Mouse (Mus musculus) kidney, embryonic 14.5 days (tissue): ENCODE measurements around the gene 4933430I17Rik. TPM values are rescaled to one million over a fixed set of nuclear protein-coding genes. Genes with fewer than 3 reads are reported as not detected.

Source experiments
- ATAC-seq: fragments of 200-750 bp; cut with Nextera tagmentation; 2 replicates; pipeline ENCODE4 v1.8.0; 2017; ENCODE audit warnings: moderate number of reproducible peaks, mild to moderate bottlenecking, moderate TSS enrichment, moderate library complexity; ENCODE audit not compliant: low FRiP score, low TSS enrichment
- H3K27ac ChIP-seq: fragments of 300-500 bp; sonication (generic); 2 replicates; pipeline ENCODE4 v1.5.1; 2014; ENCODE audit warnings: low read depth, mild to moderate bottlenecking, low read length, moderate library complexity, mixed read lengths
- H3K27me3 ChIP-seq: fragments of 300-500 bp; sonication (generic); 2 replicates; pipeline ENCODE4 v1.6.1; 2014; ENCODE audit warnings: mild to moderate bottlenecking, low read length; ENCODE audit not compliant: control insufficient read depth, insufficient read depth
- H3K36me3 ChIP-seq: fragments of 300-500 bp; sonication (generic); 2 replicates; pipeline ENCODE4 v1.6.1; 2014; ENCODE audit warnings: low read length, mixed read lengths; ENCODE audit not compliant: control insufficient read depth, insufficient read depth
- H3K4me1 ChIP-seq: fragments of 300-500 bp; sonication (generic); 2 replicates; pipeline ENCODE4 v1.6.1; 2014; ENCODE audit warnings: low read length, mixed read lengths; ENCODE audit not compliant: control insufficient read depth, insufficient read depth
- H3K4me2 ChIP-seq: fragments of 300-500 bp; sonication (generic); replicated peaks from 2 replicates; pipeline ENCODE4 v1.6.1; 2014; ENCODE audit warnings: low read depth, mild to moderate bottlenecking, low read length
- H3K4me3 ChIP-seq: fragments of 300-500 bp; sonication (generic); 2 replicates; pipeline ENCODE4 v1.5.1; 2014; ENCODE audit warnings: mild to moderate bottlenecking, low read length
- H3K9ac ChIP-seq: fragments of 300-500 bp; sonication (generic); 2 replicates; pipeline ENCODE4 v1.6.1; 2014; ENCODE audit warnings: low read depth, mild to moderate bottlenecking, low read length, moderate library complexity
- H3K9me3 ChIP-seq: fragments of 300-500 bp; sonication (generic); 2 replicates; pipeline ENCODE4 v1.6.1; 2016; ENCODE audit warnings: low read length; ENCODE audit not compliant: control insufficient read depth
- WGBS: fragments of 180-500 bp; shearing (Covaris S2); extraction: QIAGEN DNeasy Blood & Tissue Kit; methylation state at CpG from one replicate; pipeline ENCODE4 v1.1.7; 2014; 5-methylcytosine and 5-hydroxymethylcytosine counted together
- polyA plus RNA-seq: library from polyadenylated mRNA; unstranded; fragments of >200 nt; fragmentation: Nextera tagmentation; extraction: Ambion mirVana; gene quantifications from 2 replicates; pipeline ENCODE4 v1.2.1, GENCODE M21; 2014

Gene 4933430I17Rik
- polyA plus RNA-seq, 1 experiment from 2014 or later, result 1.0 TPM

DNA sequence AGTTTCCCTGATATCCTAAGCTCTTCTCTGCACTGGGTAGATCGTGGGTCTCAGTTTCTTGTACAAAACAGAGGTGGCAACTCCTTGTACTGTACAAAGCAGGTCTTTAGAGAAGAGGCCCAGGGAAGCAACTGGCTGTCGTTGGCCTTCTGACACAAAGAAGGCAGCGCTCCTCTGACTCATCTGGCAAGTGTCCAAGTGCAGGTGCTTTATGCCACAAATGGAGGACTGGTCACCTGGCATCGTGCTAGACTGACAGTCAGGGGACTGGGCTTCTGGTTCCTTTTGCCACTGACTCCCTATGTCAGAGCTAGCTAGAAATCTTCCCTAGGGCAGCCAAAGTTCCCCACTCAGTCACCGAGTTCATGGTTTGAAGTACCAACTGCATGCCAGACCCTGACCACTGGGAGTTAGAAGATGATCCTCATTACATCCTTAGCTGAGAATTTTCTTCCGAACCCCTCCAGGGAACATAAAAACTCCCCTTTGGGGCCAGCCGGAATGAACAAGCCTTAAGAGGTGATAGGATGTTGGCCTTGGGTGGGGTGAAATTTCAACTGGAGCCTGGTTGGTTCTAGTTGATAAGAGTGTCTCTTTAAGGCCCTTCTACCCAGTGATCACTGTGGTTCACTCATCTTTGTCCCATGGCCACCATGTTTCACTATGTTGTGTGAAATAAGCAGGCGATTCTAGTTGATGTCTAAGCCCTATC lies 39.6 kb upstream of the 4933430I17Rik start:
- Histone ChIP-seq H3K4me1 (no peaks in the 10 kb centered on the region), H3K9ac (no peak overlapping the region), H3K36me3 (no peaks in the 10 kb centered on the region), H3K9me3 (no peaks in the 10 kb centered on the region), H3K4me2 (no peak overlapping the region), H3K27ac (no peak overlapping the region), H3K27me3 (no peaks in the 10 kb centered on the region), H3K4me3 (no peak overlapping the region)
- 87% methylated on average over 8 of the region's 8 CpGs for WGBS
- no peak for ATAC-seq

DNA sequence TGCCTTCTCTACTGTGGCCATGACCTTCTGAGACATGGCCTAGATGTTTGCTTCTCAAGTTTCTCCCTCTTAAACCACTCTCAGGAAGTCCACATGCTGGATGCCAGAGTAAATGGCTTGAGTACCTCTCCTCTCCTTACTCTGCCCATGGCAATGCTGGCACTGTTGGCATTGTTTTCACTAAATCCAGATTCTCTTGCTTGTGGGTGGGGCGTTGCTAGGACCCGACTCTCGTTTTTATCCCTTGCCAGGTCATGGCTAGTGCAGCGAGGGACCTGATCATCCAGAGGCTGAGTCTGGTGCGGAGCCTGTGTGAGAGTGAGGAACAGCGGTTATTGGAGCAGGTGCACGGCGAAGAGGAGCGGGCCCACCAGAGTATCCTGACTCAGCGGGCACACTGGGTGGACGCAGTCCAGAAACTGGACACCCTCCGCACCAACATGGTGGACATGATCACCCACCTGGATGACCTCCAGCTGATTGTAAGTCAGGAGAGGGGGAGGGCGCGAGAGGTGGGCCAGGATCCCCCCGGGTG lies 38.9 kb upstream of the 4933430I17Rik start:
- Histone ChIP-seq H3K4me2 (no peak overlapping the region), H3K27me3 (no peaks in the 10 kb centered on the region), H3K4me1 (no peaks in the 10 kb centered on the region), H3K4me3 (no peak overlapping the region), H3K9ac (peak overlapping the region; percentile 7; the same call in 1 of the 2 replicates), H3K9me3 (no peaks in the 10 kb centered on the region), H3K36me3 (no peaks in the 10 kb centered on the region), H3K27ac (no peak overlapping the region)
- 86% methylated on average over 15 of the region's 15 CpGs for WGBS
- 0 out of 2 replicates have a peak, but pooled peaks have one; percentile 17 for ATAC-seq

DNA sequence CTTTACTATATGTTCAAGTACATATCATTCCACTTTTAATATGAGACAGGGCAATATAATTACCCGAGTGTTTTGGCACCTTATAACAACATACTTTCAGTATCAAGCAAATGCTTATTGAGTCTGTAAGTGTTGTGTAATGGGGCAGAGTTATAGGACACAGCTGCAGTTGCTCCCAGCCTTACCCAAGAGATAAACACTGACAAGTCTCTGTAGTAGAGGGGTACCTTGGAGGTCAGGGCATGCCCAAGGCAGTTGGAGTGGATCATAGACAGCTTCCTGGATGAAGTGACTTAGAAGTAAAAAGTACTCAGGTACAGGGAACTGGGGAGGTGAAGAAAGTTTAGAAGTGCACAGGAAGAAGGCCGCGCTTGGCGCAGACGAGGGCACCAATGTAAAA lies 38.0 kb upstream of the 4933430I17Rik start:
- H3K9ac ChIP-seq, result no peak overlapping the region
- no peak overlapping the region for H3K4me2 ChIP-seq
- ATAC-seq, result no peak
- no peaks in the 10 kb centered on the region for H3K27me3 ChIP-seq
- H3K4me3 ChIP-seq, result no peak overlapping the region
- H3K27ac ChIP-seq, result no peak overlapping the region
- no peaks in the 10 kb centered on the region for H3K36me3 ChIP-seq
- no peaks in the 10 kb centered on the region for H3K4me1 ChIP-seq
- WGBS, result 93% methylated on average over 5 of the region's 5 CpGs
- no peaks in the 10 kb centered on the region for H3K9me3 ChIP-seq

DNA sequence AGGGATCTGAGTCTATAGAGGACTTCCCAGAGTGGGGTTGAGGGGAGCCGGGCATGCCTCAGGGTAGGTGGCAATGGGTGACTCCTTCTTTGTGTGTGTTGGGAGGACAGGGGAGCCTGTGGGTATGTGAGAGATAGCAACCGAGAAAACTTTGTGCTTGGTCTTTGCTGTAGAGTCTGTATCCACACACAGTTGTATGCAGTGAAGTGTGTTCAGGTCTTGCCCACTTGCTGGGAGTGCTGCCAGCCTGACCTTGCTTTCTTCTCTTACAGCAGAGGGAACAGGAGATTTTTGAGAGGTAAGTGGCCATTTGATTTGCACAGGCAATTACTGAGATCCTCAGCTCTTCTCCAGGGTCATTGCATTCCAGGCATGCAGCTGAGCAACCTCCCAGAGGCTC lies 37.3 kb upstream of the 4933430I17Rik start:
- Histone ChIP-seq H3K9me3 (no peaks in the 10 kb centered on the region), H3K27ac (no peak overlapping the region), H3K36me3 (no peaks in the 10 kb centered on the region), H3K4me3 (no peak overlapping the region), H3K9ac (no peak overlapping the region), H3K4me1 (no peaks in the 10 kb centered on the region), H3K27me3 (no peaks in the 10 kb centered on the region), H3K4me2 (no peak overlapping the region)
- no peak for ATAC-seq
- 75% methylated on average over 2 of the region's 2 CpGs for WGBS

DNA sequence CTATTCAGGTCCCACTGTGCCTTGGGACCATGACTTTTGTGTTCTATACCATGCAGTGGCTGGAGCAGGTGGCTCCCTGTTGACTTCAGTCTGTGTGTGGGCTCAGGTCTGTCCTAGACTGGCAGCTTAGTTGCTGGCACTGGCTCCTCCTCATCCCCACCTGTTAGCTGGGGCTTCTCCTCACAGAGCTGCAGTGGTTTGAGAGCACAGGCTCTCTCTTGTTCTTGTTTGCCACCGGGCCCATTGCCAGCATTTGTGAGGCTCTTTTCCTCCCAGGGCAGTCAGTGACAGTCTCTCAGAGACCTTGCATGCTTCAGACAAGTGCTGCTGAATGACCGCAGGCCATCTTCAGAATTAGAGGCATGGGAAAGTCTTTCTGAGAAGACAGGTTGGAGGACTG lies 32.5 kb upstream of the 4933430I17Rik start:
- 91% methylated on average over 2 of the region's 2 CpGs for WGBS
- Histone ChIP-seq H3K9me3 (no peaks in the 10 kb centered on the region), H3K4me2 (no peak overlapping the region), H3K36me3 (no peaks in the 10 kb centered on the region), H3K27ac (no peak overlapping the region), H3K4me1 (no peaks in the 10 kb centered on the region), H3K9ac (no peak overlapping the region), H3K4me3 (no peak overlapping the region), H3K27me3 (no peaks in the 10 kb centered on the region)
- no peak for ATAC-seq

DNA sequence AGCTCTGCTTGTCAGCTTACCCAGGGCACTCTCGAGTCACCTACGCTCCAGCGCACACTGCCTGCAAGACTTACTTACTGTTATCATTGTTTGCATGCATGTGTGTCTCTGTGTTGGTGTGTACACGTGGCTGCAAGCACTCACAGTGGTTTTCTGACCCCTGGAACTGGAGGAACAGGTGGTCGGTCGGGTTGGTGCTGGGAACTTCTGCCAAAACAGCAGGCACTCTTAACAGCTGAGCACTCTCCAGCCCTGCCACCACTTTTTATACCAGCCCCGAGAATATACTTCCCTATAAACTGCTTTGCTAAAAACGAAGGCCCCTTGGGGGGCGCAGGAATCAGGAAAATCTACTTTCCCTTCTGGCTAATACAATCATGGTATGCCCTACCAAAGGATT lies 30.9 kb upstream of the 4933430I17Rik start:
- no peaks in the 10 kb centered on the region for H3K9me3 ChIP-seq
- H3K4me1 ChIP-seq, result no peaks in the 10 kb centered on the region
- H3K4me3 ChIP-seq, result no peak overlapping the region
- ATAC-seq, result peak; percentile 38; the same call in 1 of the 2 replicates
- no peaks in the 10 kb centered on the region for H3K27me3 ChIP-seq
- 65% methylated on average over 9 of the region's 9 CpGs for WGBS
- H3K9ac ChIP-seq, result no peak overlapping the region
- H3K4me2 ChIP-seq, result no peak overlapping the region
- H3K27ac ChIP-seq, result no peak overlapping the region
- peaks cover 4% of the 10 kb centered on the region; the same call in 1 of the 2 replicates for H3K36me3 ChIP-seq

DNA sequence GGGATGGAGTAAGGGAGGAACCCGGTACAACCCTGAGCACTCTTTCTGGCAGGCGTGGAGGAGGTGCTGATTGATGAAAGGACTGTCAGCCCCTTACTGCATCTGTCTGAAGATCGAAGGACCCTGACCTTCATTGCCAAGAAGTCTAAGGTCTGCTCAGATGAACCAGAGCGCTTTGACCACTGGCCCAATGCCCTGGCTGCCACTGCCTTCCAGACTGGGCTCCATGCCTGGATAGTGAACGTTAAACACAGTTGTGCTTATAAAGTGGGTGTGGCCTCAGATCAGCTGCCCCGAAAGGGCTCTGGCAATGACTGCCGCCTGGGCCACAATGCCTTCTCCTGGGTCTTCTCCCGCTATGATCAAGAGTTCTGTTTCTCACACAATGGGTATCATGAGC lies 29.2 kb upstream of the 4933430I17Rik start:
- Histone ChIP-seq H3K9me3 (no peaks in the 10 kb centered on the region), H3K4me3 (no peak overlapping the region), H3K4me2 (no peak overlapping the region), H3K36me3 (peaks cover 7% of the 10 kb centered on the region; the same call in 1 of the 2 replicates), H3K9ac (no peak overlapping the region), H3K27me3 (no peaks in the 10 kb centered on the region), H3K27ac (no peak overlapping the region), H3K4me1 (no peaks in the 10 kb centered on the region; the same call in 1 of the 2 replicates)
- WGBS, result 81% methylated on average over 8 of the region's 8 CpGs
- ATAC-seq, result no peak

DNA sequence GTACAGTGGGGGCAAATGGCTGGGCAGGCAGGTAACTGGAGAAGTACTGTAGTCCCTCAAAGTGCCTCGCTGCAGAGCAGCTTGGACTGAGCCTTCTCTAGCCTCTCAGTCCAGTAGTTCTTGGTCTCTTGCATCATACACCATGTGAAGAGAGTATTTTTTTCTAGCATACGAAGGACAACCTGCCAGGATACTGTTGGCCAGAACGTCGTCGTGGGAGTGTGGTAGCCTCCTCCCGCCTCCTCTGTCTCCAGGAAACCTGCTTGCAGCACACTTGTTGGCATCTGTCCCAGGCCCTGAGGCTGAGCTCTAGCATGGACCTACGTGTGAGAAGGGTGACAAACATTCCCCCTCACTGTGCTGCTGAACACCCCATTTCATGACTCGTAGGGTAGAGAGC lies 28.4 kb upstream of the 4933430I17Rik start:
- ATAC-seq, result no peak
- H3K4me2 ChIP-seq, result no peak overlapping the region
- H3K27ac ChIP-seq, result no peak overlapping the region
- H3K36me3 ChIP-seq, result peaks cover 7% of the 10 kb centered on the region; the same call in 1 of the 2 replicates
- no peak overlapping the region for H3K4me3 ChIP-seq
- 78% methylated on average over 8 of the region's 8 CpGs for WGBS
- H3K27me3 ChIP-seq, result no peaks in the 10 kb centered on the region
- peaks cover 3% of the 10 kb centered on the region; the same call in 1 of the 2 replicates for H3K4me1 ChIP-seq
- no peaks in the 10 kb centered on the region for H3K9me3 ChIP-seq
- no peak overlapping the region for H3K9ac ChIP-seq

DNA sequence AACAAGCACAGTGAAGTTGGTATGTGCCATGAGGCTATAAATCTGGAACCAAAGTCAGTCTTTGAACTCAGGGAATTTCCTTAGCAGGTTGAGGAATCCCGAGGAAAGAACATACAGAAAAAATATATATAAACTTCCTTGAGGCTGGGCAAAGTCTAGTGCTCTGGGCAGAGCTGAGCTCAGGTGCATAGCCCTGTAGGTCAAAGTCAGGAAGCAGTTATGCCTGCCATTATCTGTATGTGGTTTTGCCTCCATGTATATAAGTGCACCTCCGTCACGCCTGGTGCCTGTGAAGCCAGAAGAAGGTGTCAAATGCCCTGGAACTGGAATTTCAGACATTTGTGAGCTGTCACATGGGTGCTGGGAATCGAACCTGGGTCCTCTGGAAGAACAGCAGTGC lies 24.4 kb upstream of the 4933430I17Rik start:
- Histone ChIP-seq H3K27ac (no peak overlapping the region), H3K9ac (no peak overlapping the region), H3K4me3 (no peak overlapping the region; the same call in 1 of the 2 replicates), H3K4me1 (peaks cover 3% of the 10 kb centered on the region; the same call in 1 of the 2 replicates), H3K27me3 (no peaks in the 10 kb centered on the region), H3K9me3 (no peaks in the 10 kb centered on the region), H3K4me2 (peak overlapping the region; percentile 72; the same call in 1 of the 2 replicates), H3K36me3 (peaks cover 7% of the 10 kb centered on the region; the same call in 1 of the 2 replicates)
- WGBS, result 74% methylated on average over 4 of the region's 4 CpGs
- ATAC-seq, result no peak
